Mouse (Mus musculus) heart, postnatal 36 days (tissue): Measurements from ENCODE around the gene Elf1. TPM values are rescaled to one million over a fixed set of nuclear protein-coding genes. Genes with fewer than 3 reads are reported as not detected.
"Not testable (repeated sequence)": the region's sequence is repeated elsewhere in the genome, so short reads cannot be mapped to it uniquely, and the experiment has no call there.

ENCODE experiments used
- DNase-seq, 2 experiments: peaks; one replicate each; pipeline ENCODE4 v3.0.0; 2021 to 2022
- intact Hi-C: fragments of 180-260 bp; cut with DNase I; formaldehyde crosslinking; loops from one replicate; pipeline ENCODE4 v1.15.1; 2025
- total RNA-seq, 2 experiments: library from RNA; stranded (reverse); gene quantifications; 2 replicates each; pipeline ENCODE4 v1.2.3; 2021

Gene Elf1
- total RNA-seq, 2 experiments from 2014 or later: 13.8 to 17.4 TPM

DNA sequence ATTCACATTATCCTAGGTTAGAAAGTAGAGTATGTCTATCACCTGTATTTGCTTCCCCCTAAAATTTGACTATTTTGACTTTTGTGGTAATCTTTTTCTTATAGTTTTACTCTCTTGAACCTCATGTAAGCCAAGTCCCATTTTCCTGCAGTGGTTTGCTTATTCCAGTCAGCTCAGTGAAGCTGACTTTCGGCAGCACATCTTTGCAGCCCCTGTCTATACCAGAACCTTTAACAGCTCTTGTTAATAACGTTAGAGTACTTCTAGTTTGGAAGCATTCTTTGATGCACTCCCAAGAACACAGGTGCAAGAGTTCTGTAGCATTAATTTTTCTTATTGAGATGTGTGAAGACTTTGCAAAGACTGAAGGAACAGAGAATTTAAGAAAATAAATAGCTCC lies 37.1 kb downstream of the Elf1 start:
- intact Hi-C loops: loop anchor here (5.0 kb wide), 1 partner anchor 36 kb away; the partner anchor contains the start of genes Elf1 and Wbp4
- no peak for DNase-seq

DNA sequence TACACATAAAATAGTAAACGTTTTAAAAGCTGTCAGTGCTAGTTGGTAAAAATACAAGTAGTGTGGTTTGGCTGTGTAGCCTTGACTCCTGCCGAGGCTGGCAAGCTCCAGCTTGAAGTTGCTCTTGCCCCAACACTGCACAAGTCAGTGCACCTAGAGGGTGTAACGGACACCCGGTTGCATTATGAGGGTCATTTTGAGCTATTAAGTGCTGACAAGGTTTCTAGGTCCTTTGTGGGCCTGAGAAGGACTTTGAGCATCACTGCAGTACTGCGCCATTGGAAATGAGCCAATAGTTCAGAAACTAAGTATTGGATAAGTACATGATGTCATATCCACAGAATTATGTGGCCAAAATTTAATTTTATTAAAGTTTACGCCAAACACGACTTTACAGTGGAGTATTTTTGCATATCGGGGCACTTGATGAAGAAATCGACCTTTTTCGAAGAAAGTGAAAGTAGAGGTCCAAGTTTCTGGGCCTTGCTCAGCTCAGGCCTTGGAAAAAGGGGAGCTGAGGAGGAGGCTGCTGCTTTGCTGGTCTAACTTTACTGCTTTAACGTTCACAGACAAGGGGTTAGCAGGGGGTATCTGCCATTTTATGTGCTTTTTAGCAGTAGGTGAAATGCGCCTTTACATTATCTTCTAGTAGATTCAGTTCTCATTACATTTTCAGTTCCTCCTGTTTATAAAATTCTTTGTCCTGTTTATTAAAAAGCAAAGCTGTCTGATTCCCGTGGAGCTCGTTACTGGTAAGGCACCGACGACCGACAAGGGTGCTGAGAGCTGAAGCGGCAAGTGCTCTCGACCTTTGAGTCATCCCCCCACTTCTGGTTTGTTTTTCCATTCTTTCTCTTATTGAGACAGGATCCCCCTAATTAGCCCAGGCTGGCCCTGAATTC lies 38.0 kb downstream of the Elf1 start:
- DNase-seq: peak in 1 of 2 experiments; percentile 42
- intact Hi-C loops: loop anchor here (5.0 kb wide), 1 partner anchor 37 kb away; the partner anchor contains the start of genes Elf1 and Wbp4

DNA sequence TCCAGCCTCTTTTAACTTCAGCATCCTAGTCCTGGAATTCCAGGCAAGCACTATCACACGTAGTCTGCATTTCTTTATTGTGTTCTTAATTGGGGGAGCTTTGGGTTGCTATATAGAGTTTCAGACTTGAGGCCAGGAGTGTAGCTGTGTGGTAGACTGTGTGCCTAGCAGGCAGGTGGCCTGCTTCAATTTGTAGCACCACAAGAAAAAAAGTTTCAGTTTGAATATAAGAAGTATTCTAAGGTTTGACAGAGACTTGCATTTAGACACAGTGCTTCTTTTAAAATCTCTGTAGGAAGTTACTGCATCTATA lies 38.6 kb downstream of the Elf1 start:
- intact Hi-C loops: loop anchor here (5.0 kb wide), 1 partner anchor 37 kb away; the partner anchor contains the start of genes Elf1 and Wbp4
- DNase-seq: no peak

DNA sequence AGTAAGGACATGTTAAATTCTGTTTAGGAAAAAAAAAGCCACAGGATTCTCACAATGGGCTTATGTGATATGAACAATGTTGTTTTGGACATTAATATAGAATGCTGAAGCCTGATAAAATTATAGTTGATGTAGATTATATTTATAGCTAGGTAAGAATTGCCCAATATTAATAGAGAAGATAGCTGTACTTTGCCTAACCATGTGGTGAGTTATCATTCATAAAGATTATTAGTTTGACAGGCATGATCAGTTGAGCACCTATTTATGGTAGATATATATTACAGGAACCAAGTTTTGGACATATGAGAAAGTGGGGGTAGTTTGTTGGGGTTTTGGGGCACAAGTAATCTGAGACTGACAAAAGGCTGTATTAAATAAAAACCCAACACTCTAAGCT lies 39.6 kb downstream of the Elf1 start:
- DNase-seq: no peak
- intact Hi-C loops: no loop called here

DNA sequence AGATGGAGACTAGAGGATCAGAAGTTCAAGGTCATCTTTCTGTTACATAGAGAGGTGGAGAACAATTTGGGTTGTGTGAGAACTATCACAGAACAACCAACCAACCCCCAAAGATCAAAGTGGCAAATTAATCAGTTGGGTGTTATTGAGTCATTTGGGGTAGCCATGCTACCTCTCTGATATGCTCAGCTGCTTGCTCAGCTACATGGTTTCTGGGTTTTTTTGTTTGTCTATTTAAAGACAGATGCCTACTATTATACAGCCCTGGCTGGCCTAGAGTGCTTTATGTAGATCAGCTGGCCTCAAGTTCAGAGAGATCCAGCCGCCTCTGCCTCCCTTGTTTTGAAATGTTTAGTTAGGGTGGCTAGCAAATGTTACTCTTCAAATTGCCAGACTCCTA lies 40.1 kb downstream of the Elf1 start:
- intact Hi-C loops: no loop called here
- no peak for DNase-seq

DNA sequence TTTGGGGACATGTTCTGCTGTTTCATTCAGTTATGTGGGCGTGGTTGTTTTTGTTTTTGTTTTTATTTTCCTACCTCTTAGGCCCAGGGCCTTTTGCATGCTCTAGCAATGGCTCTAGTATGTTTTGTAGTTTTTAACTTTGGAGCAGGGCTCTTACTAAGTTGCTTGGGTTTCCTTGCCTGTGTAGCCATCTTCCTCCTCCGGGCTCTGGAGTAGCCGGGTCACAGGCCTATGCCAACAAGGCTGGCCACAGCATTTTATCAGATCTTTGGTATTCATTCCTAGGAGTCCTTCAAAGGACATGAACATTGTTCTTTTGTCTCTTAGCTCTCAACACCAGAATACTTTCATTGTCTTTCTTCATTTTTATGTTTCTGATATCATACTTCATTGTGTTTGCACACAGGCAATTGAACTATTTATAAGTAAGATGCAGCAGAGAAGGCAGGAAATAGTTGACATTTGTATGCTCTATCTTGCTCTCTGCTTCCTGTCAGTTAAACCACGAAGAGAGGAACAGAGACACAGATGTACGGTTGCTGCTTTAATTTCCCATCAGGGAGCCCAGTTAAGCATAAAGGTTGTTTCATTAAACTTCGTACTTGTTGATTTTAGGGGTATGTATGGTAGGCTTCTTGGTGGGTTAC lies 40.6 kb downstream of the Elf1 start:
- DNase-seq: no peak
- intact Hi-C loops: no loop called here

DNA sequence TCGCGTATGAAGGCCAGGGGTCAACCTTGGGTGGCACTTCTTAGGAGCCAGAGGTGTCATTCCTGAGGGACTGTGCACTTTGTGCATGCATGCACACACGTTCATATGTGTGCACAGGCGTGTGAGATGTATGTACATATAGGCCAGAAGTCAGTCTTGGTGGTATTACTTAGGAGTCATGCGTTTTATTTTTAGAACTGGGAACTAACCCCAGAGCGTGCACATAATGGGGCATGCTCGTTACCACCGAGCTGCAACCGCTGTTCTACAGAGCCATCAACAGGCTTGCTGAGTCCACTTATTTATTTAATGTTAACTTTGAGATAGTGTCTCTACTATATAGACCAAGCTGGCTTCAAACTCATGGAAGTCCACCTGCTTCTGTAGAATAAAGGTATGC lies 41.4 kb downstream of the Elf1 start:
- DNase-seq: no peak
- intact Hi-C loops: no loop called here

DNA sequence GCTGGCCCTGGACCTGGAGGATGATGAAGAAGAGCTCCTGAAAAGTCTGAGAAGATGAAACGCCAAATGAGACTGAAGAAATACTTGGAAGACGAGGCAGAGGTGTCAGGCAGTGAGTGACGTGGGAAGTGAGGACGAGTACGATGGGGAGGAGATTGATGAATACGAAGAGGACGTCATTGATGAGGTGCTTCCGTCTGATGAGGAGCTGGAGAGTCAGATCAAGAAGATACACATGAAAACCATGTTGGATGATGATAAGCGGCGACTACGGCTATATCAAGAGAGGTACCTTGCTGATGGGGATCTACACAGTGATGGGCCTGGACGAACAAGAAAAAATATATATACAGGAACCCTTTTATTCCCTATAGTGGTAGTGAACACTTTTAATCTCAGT lies 45.1 kb downstream of the Elf1 start:
- intact Hi-C loops: not testable (repeated sequence)

DNA sequence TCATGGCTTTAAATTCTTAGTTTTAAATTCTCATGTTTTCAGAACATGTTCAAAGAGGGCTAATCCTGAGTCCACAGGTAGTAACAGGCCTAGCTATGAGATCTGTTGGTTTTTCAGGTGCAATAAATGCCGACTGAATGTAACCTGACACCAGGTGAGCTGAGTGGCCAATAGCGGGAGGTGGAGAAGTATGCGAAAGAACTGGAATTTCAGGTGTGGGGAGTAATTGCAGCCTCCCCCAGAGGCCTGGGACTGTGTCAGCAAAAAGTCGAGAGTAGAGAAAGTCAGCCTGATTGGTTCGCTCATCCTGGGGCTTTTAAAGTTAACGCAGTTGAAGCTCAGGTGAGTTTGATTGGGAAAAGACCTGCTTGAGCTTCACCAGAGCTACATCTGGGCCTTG lies 46.7 kb downstream of the Elf1 start:
- intact Hi-C loops: no loop called here
- no peak for DNase-seq

More for the DNA sequence above, 45.1 kb downstream of the Elf1 start:
- DNase-seq: not testable (repeated sequence)

DNA sequence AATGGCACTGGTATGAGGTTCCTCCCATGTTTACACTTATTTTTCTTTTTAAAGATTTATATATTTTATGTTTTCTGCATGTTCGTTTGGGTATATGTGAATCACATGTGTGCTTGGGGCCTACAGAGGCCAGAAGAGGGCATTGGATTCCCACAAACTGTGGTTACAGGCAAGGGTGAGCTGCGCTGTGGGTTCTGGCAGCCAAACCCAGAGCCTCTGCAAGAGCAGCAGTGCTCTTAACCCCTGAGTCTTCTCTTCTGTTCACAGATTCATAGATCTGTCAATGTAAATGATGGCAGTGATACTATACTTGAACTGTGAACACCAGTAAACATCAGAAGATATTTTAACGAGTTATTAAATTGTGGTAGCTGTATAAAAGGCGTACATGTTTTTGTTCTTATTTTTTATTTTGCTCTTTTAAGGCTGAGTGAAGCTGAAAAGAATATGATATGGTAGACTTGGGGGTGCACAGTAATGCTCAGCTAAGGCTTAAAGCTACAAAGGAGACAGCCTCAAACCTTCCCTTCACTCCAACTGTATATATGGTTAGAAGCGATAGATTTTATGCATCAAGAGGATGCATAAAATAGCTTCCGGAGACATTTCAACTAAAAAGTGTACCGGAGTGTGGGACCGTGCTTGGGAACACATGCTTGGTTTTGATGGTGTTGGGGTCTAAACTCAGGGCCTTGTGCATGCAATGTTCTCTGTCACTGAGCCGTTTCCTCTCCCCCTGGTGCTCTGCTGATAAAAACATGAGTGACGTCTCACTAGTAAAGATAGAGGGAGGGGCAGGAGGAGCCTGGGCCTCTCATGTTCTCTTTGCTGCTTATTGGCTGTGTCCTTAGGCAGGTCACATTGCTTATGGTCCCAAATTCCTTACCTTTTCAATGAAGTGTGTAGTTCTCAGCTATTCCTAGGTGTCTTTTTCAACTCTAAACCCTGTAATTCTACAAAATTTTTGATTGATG lies 48.9 kb downstream of the Elf1 start:
- no peak for DNase-seq
- intact Hi-C loops: no loop called here

DNA sequence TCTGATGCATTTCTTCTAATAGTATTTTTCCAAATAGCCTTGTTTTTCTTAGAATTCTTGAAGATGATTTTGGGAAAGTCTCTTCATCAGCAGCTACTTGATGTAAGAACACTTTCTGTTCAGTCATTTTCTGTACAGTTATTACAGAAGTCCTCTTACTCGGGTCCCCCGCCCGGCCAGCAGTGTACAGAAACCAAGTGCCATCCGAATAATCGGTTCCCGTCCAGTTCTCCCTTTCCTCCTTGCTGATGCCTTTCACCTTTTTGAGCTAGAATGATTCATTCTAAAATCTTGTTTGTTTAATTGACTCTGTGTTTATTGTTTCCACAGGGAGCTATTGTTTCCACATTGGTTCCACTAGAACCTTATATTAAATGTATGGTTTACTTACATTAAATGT lies 49.8 kb downstream of the Elf1 start:
- DNase-seq: no peak
- intact Hi-C loops: no loop called here

DNA sequence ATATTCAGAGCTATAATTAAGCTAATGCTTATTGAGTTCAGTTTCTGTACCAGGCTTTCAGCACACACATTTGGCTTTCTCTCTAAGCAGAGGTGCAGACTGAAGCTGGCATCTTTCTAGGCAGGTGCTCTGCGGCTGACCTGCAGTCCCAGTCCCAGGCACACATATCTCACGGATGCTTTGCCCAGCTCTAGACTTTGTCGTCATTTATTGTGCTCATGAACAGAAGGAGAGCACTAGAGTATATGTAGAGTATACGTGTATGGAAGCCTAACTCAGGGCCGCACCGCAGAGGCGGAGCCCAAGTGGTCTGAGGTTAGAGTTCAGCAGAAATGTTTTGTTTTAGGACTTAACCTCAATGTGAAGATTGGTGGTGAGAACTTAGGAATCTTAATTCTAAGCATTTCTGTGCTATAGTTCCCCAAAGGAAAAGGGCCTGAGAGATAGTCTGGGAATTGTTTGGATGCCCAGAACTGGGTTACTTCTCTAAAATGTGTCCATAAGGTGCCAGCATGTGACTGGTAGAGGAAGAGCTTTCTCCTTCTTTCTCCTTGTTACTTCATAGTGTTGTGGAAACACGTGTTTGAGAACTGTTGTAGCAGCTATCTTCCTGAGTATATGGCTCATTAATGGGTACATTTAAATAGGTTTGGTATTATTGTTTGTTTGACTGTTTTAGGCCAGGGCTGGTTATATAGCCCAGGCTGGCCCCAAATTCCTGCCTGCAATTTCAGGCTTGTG lies 51.2 kb downstream of the Elf1 start:
- intact Hi-C loops: no loop called here
- DNase-seq: no peak

DNA sequence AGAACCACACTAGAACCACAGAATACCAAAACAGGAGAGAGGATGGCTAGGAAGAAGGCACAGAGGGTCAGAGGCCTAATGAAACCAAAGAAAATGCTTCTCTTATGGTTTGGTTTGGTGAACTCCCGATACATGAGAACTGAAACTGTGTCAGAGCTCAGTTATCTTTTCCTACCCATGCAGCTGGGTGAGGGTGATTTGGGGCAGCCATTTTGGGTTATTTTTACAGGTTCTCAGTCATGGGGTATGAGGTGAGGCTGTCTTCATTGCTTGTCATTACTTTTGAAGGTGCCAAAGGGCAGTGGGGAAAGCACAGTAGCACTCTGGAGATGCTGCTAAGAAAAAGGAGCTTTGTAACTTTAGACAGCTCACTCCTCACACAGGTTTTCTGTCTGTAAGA lies 52.4 kb downstream of the Elf1 start:
- intact Hi-C loops: no loop called here
- no peak for DNase-seq

DNA sequence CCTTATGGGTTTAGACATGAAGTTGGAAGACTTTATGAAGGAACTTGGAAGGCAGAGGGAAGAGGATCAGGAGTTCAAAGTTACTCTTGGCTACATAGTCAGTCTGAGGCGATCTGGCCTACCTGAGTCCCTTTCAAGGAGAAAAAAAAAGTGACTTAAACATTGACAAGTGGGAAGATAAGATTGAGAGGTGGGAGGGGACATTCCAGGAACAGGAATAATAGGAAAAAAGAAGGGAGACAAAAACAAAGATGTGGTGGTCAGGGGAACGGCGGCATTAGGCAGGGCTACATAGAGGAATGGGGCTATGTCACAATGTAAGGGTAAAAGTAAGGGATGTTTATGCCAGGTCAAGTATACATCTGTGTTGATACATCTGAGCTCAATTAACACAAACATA lies 53.2 kb downstream of the Elf1 start:
- no peak for DNase-seq

DNA sequence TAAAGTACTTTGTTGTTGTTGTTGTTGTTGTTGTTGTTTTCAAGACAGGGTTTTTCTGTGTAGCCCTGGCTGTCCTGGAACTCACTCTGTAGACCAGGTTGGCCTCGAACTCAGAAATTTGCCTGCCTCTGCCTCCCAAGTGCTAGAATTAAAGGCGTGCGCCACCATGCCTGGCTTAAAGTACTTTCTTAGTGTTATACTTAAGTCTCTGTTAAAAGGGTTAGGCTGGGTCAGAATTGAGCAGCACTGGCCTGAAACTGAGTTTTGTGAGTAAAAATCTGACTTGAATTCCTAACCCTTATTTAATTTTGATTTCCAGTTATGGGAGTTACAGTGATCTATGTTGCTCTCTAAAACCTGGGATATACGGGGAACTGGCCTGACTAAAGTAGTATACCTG lies 53.7 kb downstream of the Elf1 start:
- intact Hi-C loops: loop anchor here (2.0 kb wide), 1 partner anchor 48 kb away; no protein-coding TSS in a partner anchor

More for the DNA sequence above, 53.2 kb downstream of the Elf1 start:
- intact Hi-C loops: loop anchor here (2.0 kb wide), 1 partner anchor 47 kb away; no protein-coding TSS in a partner anchor

DNA sequence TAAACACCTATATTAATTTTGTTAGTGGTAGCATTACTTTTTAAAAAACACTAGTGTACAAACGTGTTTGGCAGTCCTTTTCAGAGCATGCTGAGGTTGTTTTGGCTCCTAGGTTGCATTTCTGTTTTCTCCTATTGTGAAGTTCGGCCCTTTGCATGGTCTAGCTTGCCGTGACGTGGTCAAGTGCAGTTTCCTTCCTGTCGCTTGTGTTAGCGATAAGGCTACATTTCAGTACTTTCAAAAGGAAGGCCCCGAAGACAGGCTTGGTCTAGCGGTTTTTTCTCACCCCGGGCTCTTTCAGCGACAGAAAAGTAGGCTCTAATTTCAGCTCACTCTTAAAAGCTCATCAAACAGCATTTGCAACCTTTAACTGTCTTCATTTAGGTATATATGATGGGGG lies 54.3 kb downstream of the Elf1 start:
- intact Hi-C loops: loop anchor here (2.0 kb wide), 1 partner anchor 49 kb away; no protein-coding TSS in a partner anchor
- peak; percentile 45 to 46 for DNase-seq

More for the DNA sequence above, 53.7 kb downstream of the Elf1 start:
- DNase-seq: not testable (repeated sequence)

DNA sequence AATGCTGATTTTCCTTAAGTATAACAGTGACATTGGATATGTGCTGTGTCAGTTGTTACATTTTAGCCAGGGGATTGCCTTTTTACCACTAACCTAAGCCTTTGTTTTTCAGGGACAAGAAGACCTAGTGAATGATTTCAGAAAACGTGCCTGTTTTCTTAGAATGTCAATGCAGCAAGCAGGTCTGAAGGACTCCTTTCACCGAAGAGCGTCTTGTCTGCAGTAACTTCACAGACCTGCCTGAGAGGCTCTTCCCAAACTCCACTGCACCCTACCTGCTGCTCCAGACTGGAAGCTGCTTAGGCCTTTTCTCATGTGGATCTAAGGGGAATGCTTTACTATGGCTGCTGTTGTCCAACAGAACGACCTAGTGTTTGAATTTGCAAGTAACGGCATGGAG lies 55.0 kb downstream of the Elf1 start:
- intact Hi-C loops: no loop called here

DNA sequence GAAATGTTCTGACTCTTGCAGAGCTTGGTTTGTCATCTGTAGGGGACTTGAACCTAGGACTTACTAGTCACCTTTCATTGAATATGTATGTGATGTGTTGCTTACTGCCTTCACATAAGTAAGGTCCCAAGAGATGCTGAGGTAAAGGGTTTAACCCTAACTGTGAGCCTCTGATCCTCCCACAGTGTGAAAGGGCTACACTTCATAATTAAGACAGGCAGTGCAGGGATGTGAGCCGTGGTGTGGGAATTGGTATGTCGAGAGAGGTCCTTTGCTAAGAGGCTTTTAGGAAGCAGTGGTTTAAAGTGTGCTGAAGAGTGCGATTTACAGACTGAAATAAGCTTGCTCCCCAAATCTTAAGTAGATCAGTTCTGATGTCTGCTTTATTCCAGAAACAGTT lies 55.8 kb downstream of the Elf1 start:
- no peak for DNase-seq

More for the DNA sequence above, 55.0 kb downstream of the Elf1 start:
- DNase-seq: no peak

DNA sequence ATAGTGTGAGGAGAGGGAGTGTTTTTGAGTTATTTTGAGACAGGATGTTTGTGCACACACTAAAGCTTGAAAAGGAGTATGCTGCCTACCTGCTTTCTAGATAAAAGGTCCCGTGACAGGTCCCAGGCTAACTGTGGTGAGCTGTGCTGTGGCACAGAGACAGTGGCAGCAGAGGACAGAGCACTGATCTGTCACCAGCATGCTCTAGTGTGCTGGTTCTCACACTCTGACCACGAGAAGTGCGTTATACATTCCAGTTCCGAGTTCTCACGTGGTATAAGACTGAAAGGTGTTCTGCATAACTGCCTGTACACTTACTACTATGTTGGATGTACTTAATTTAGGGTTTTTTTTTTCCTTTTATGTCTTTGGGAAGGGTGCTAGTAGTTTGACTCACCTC lies 56.5 kb downstream of the Elf1 start:
- intact Hi-C loops: no loop called here
- DNase-seq: no peak

More for the DNA sequence above, 55.8 kb downstream of the Elf1 start:
- intact Hi-C loops: no loop called here

DNA sequence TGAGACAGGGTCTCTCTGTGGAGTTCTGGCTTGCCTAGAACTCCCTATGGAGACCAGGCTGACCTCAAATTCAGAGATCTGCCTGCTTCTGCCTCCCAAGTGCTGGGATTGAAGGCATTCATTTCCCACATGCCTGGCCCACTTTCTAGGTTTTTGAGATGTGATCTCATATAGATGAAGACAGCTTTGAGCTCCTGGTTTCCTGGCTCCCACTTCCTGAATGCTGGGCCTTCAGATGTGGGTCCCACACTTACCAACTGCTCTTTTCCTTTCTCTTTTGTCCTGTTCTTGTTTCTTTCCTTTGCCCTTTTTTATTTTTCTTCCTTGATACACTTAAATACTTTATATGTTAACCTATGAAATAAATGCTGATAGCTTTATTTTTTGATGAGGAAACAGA lies 56.9 kb downstream of the Elf1 start:
- intact Hi-C loops: no loop called here
- DNase-seq: no peak
